Mouse (Mus musculus) C2C12 (cell line): ENCODE data around the gene Fam196b. TPM values are rescaled to one million over a fixed set of nuclear protein-coding genes. Genes with fewer than 3 reads are reported as not detected.

ENCODE experiments used
- H3K27me3 ChIP-seq: one replicate; pipeline ENCODE4 v1.6.1; 2011; ENCODE audit not compliant: control insufficient read depth, insufficient read depth, insufficient read length
- H3K36me3 ChIP-seq: one replicate; pipeline ENCODE4 v1.6.1; 2011; ENCODE audit not compliant: control insufficient read depth, insufficient read depth
- H3K4me3 ChIP-seq: one replicate; pipeline ENCODE4 v1.5.1; 2011; ENCODE audit warnings: mild to moderate bottlenecking, control low read depth; ENCODE audit not compliant: poor library complexity, insufficient read depth, severe bottlenecking
- H3K79me2 ChIP-seq: one replicate; pipeline ENCODE4 v1.6.1; 2011; ENCODE audit not compliant: control insufficient read depth, insufficient read depth
- H3K79me3 ChIP-seq: one replicate; pipeline ENCODE4 v1.6.1; 2011; ENCODE audit warnings: low read depth, control low read depth
- H3ac ChIP-seq: one replicate; pipeline ENCODE3; 2011; ENCODE audit warnings: low read depth; ENCODE audit not compliant: control insufficient read depth, insufficient read length
- CEBPB ChIP-seq: IDR thresholded peaks from one replicate; pipeline ENCODE4 v1.6.1; 2011; ENCODE audit warnings: low read depth, mild to moderate bottlenecking, control low read depth, moderate library complexity
- CTCF ChIP-seq: IDR thresholded peaks from one replicate; pipeline ENCODE4 v1.5.1; 2011; ENCODE audit not compliant: control insufficient read depth, insufficient read depth, insufficient read length
- FOSL1 ChIP-seq: IDR thresholded peaks from one replicate; pipeline ENCODE4 v1.8.0; 2011; ENCODE audit warnings: mild to moderate bottlenecking, low read length; ENCODE audit not compliant: poor library complexity, insufficient read depth, severe bottlenecking
- MAX ChIP-seq: IDR thresholded peaks from one replicate; pipeline ENCODE4 v1.6.1; 2011; ENCODE audit warnings: mild to moderate bottlenecking, control low read depth
- MYOD1 ChIP-seq: IDR thresholded peaks from one replicate; pipeline ENCODE4 v1.6.1; 2011; ENCODE audit warnings: low read depth; ENCODE audit not compliant: control insufficient read depth, insufficient read length
- MYOG ChIP-seq: IDR thresholded peaks from one replicate; pipeline ENCODE4 v1.6.1; 2011; ENCODE audit not compliant: control insufficient read depth, insufficient read length; ENCODE audit errors: extremely low read depth
- USF1 ChIP-seq: IDR thresholded peaks from one replicate; pipeline ENCODE4 v1.6.1; 2011; ENCODE audit warnings: low read depth, mild to moderate bottlenecking, control low read depth, moderate library complexity
- polyA plus RNA-seq: library from polyadenylated mRNA; unstranded; fragments of >200 nt; fragmentation: generic; extraction: Trizol; gene quantifications from one replicate; pipeline ENCODE4 v1.2.1, GENCODE M21; 2012; ENCODE audit warnings: missing spikeins

Fam196b gene
- polyA plus RNA-seq, 1 experiment, result not detected

GRCm38 (mm10) chr11:34312208-34312607 is 2.4 kb upstream of the Fam196b start:
- Histone ChIP-seq H3K27me3 (no peaks in the 10 kb centered on the region), H3K36me3 (no peaks in the 10 kb centered on the region), H3K79me3 (no peaks in the 10 kb centered on the region), H3K4me3 (no peak overlapping the region), H3K79me2 (no peaks in the 10 kb centered on the region), H3ac (no peak overlapping the region)
- TF ChIP-seq CEBPB, result no peak
- TF ChIP-seq CTCF, result no peak

- Histone ChIP-seq H3K79me3 (no peaks in the 10 kb centered on the region), H3ac (no peak overlapping the region), H3K79me2 (no peaks in the 10 kb centered on the region), H3K36me3 (no peaks in the 10 kb centered on the region), H3K4me3 (no peak overlapping the region), H3K27me3 (no peaks in the 10 kb centered on the region)
- no peak for TF ChIP-seq USF1
- TF ChIP-seq FOSL1, result no peak
- TF ChIP-seq CEBPB, result no peak
- TF ChIP-seq MAX, result no peak
- TF ChIP-seq MYOD1, result no peak
- no peak for TF ChIP-seq CTCF
- no peak for TF ChIP-seq MYOG
Observed at GRCm38 (mm10) chr11:34315383-34315782, 761 bp downstream of the Fam196b start.

- no peak for TF ChIP-seq CTCF
- no peak for TF ChIP-seq FOSL1
- TF ChIP-seq MAX, result no peak
- no peak for TF ChIP-seq CEBPB
- H3K36me3 ChIP-seq, result no peaks in the 10 kb centered on the region
- H3K79me2 ChIP-seq, result no peaks in the 10 kb centered on the region
- no peaks in the 10 kb centered on the region for H3K79me3 ChIP-seq
- no peaks in the 10 kb centered on the region for H3K27me3 ChIP-seq
- no peak overlapping the region for H3ac ChIP-seq
- H3K4me3 ChIP-seq, result no peak overlapping the region
Observed at GRCm38 (mm10) chr11:34316176-34316575, 1.6 kb downstream of the Fam196b start.

- no peak overlapping the region for H3K4me3 ChIP-seq
- no peaks in the 10 kb centered on the region for H3K79me2 ChIP-seq
- no peak for TF ChIP-seq MYOD1
- TF ChIP-seq USF1, result no peak
- no peak for TF ChIP-seq MYOG
- TF ChIP-seq MAX, result no peak
- no peak for TF ChIP-seq FOSL1
- no peak for TF ChIP-seq CTCF
- TF ChIP-seq CEBPB, result no peak
- H3ac ChIP-seq, result no peak overlapping the region
- no peaks in the 10 kb centered on the region for H3K27me3 ChIP-seq
- no peaks in the 10 kb centered on the region for H3K79me3 ChIP-seq
- H3K36me3 ChIP-seq, result no peaks in the 10 kb centered on the region
Observed at GRCm38 (mm10) chr11:34317001-34317400, 2.4 kb downstream of the Fam196b start.

GRCm38 (mm10) chr11:34319282-34319681 is 4.7 kb downstream of the Fam196b start:
- Histone ChIP-seq H3K27me3 (no peaks in the 10 kb centered on the region), H3K79me3 (no peaks in the 10 kb centered on the region), H3K79me2 (no peaks in the 10 kb centered on the region), H3K36me3 (no peaks in the 10 kb centered on the region), H3ac (no peak overlapping the region), H3K4me3 (no peak overlapping the region)
- TF ChIP-seq FOSL1 (no peak), USF1 (no peak), CEBPB (no peak), CTCF (no peak), MYOD1 (no peak), MYOG (no peak), MAX (no peak)

- no peaks in the 10 kb centered on the region for H3K79me3 ChIP-seq
- no peaks in the 10 kb centered on the region for H3K36me3 ChIP-seq
- H3ac ChIP-seq, result no peak overlapping the region
- no peaks in the 10 kb centered on the region for H3K79me2 ChIP-seq
- H3K27me3 ChIP-seq, result no peaks in the 10 kb centered on the region
- TF ChIP-seq MAX, result no peak
- no peak for TF ChIP-seq FOSL1
- TF ChIP-seq USF1, result no peak
- no peak for TF ChIP-seq CTCF
- TF ChIP-seq MYOD1, result no peak
- TF ChIP-seq MYOG, result no peak
- no peak for TF ChIP-seq CEBPB
- no peak overlapping the region for H3K4me3 ChIP-seq
Observed at GRCm38 (mm10) chr11:34323664-34324063, 9.0 kb downstream of the Fam196b start.

GRCm38 (mm10) chr11:34332344-34333031 is 17.9 kb downstream of the Fam196b start:
- Histone ChIP-seq H3K4me3 (no peak overlapping the region), H3K27me3 (no peaks in the 10 kb centered on the region), H3K79me2 (no peaks in the 10 kb centered on the region), H3ac (no peak overlapping the region), H3K79me3 (no peaks in the 10 kb centered on the region), H3K36me3 (no peaks in the 10 kb centered on the region)
- no peak for TF ChIP-seq MAX
- no peak for TF ChIP-seq FOSL1
- TF ChIP-seq CTCF, result no peak
- TF ChIP-seq USF1, result no peak
- no peak for TF ChIP-seq MYOD1
- TF ChIP-seq MYOG, result no peak
- no peak for TF ChIP-seq CEBPB
